Comparison of ENCODE assay signal across 12 mouse cellular contexts in the genomic region with DNA sequence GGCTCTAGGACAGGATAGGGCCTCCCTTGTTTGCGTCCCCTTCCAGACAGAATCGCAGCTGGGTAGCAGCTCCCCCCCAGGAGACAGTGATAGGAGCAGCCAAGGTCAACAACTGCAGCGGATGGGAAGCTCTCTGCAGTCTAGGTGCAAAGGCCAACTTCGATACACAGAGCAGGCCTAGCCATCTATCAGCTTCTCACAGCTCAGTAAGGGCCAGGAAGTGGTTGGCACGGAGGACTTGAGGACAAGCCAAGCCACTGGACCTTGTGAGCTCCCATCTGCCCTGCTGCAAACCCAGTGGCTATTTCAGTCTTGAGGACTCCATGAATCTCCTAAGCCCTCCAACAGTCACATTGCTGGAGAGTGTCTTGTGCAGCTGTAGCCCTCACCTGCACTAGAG. TPM values are rescaled to one million over a fixed set of nuclear protein-coding genes. Genes with fewer than 3 reads are reported as not detected.
DNase-seq lines count a peak whose midpoint lies in the region; ATAC-seq and TF ChIP-seq lines count a peak whose summit lies in the region.
"Had no signal": no experiment of that assay in that cellular context is flagged by ENCODE, and none has a peak within 500 bp of the region (broad histone marks: within the 10 kb centered on the region; RNA-seq: fewer than 3 reads in every experiment).

No protein-coding gene starts in this region.

- peaks cover 74% of the 10 kb centered on the region for H3K36me3 ChIP-seq in forebrain, embryonic 13.5 days (ENCODE audit: poor library complexity, severe bottlenecking)
- peaks cover 84% of the 10 kb centered on the region for H3K36me3 ChIP-seq in forebrain, embryonic 12.5 days (replicated peaks)
- H3K36me3 ChIP-seq in testis, adult 2 months (ENCODE audit: control insufficient read depth, insufficient read depth, low read length): no peaks in the 10 kb centered on the region; the same call in none of the 2 replicates

- no peak overlapping the region for H3K9ac ChIP-seq in forebrain, embryonic 13.5 days
- H3K9ac ChIP-seq in forebrain, embryonic 12.5 days: no peak overlapping the region

- no peaks in the 10 kb centered on the region for H3K27me3 ChIP-seq in forebrain, embryonic 13.5 days
- no peaks in the 10 kb centered on the region for H3K27me3 ChIP-seq in forebrain, embryonic 12.5 days
- no peaks in the 10 kb centered on the region for H3K27me3 ChIP-seq in testis, adult 2 months (ENCODE audit: control insufficient read depth, insufficient read depth, low read length)

- DNase-seq in testis, postnatal 10 days (ENCODE audit: low spot score): no peak
- peak; percentile 27 for DNase-seq in heart, postnatal 4 days
- no peak for DNase-seq in B cell, adult 2 months
- no peak for DNase-seq in layer of hippocampus, postnatal 14 days (ENCODE audit: low spot score in 2 of 2)
- DNase-seq: lung, postnatal 4 days; thymus, adult 18-20 months had no signal

- 0 out of 2 replicates have a peak, but pooled peaks have one; percentile 10 for ATAC-seq in forebrain, embryonic 13.5 days
- no peak for ATAC-seq in forebrain, embryonic 12.5 days (ENCODE audit: low FRiP score)
- no peak for ATAC-seq in cerebellum, adult (ENCODE audit: insufficient number of reproducible peaks, low FRiP score, low TSS enrichment)
- ATAC-seq: inflammation-experienced regulatory T-cells, adult 6 months; midbrain, embryonic 16.5 days had no signal

- no peak overlapping the region for H3K4me3 ChIP-seq in forebrain, embryonic 13.5 days
- H3K4me3 ChIP-seq in forebrain, embryonic 12.5 days (replicated peaks): no peak overlapping the region
- H3K4me3 ChIP-seq in testis, adult 2 months (ENCODE audit: control insufficient read depth, low read depth, low read length): no peak overlapping the region

- TF ChIP-seq POLR2A in testis, adult 2 months (IDR thresholded peaks at IDR 0.05; ENCODE audit: control insufficient read depth, low read depth, low read length): peak; percentile 17; the same call in 1 of the 2 replicates

- H3K27ac ChIP-seq in forebrain, embryonic 13.5 days: no peak overlapping the region
- H3K27ac ChIP-seq in forebrain, embryonic 12.5 days: no peak overlapping the region
- no peak overlapping the region for H3K27ac ChIP-seq in testis, adult 2 months (ENCODE audit: control insufficient read depth, insufficient read depth, low read depth, low read length)

- no peak overlapping the region for H3K4me2 ChIP-seq in forebrain, embryonic 13.5 days
- H3K4me2 ChIP-seq in forebrain, embryonic 12.5 days: no peak overlapping the region

- no peaks in the 10 kb centered on the region for H3K9me3 ChIP-seq in forebrain, embryonic 13.5 days (replicated peaks)
- H3K9me3 ChIP-seq in forebrain, embryonic 12.5 days: no peaks in the 10 kb centered on the region

- 84% methylated on average over 5 of the region's 5 CpGs for WGBS in forebrain, embryonic 13.5 days
- WGBS in forebrain, embryonic 12.5 days: 94% methylated on average over 5 of the region's 5 CpGs

- TF ChIP-seq CTCF in testis, adult 2 months (IDR thresholded peaks at IDR 0.05; ENCODE audit: control insufficient read depth, insufficient read depth, insufficient replicate concordance, low read depth, low read length): no peak

- no peaks in the 10 kb centered on the region for H3K4me1 ChIP-seq in forebrain, embryonic 13.5 days
- H3K4me1 ChIP-seq in forebrain, embryonic 12.5 days: no peaks in the 10 kb centered on the region; the same call in 1 of the 2 replicates
- H3K4me1 ChIP-seq in testis, adult 2 months (ENCODE audit: control insufficient read depth, insufficient read depth, low read length): no peaks in the 10 kb centered on the region; the same call in 1 of the 2 replicates

RNA-seq across cellular contexts. Expression of a gene that starts 9.4 kb away (rescaled TPM):
- 18.9 and 19.8 TPM in 2 replicates for polyA plus RNA-seq in forebrain, embryonic 13.5 days (2015; fragmentation: Nextera tagmentation; extraction: Ambion mirVana)
- 29.2 and 30.6 TPM in 2 replicates for polyA plus RNA-seq in forebrain, embryonic 12.5 days (2016; fragmentation: Nextera tagmentation; extraction: Ambion mirVana)
- 67.3 and 71.0 TPM in 2 replicates for polyA plus RNA-seq in testis, adult 2 months (2012; rRNA removed)
- total RNA-seq in heart, postnatal 4 days (2021): 10 to 100 TPM; 13.4 to 14.3 TPM
- 10 to 100 TPM; 22.0 to 22.6 TPM for total RNA-seq in layer of hippocampus, postnatal 14 days (2021)

RNA-seq across cellular contexts. Expression of a gene that starts 10.5 kb away (rescaled TPM):
- 103 and 111 TPM in 2 replicates for polyA plus RNA-seq in forebrain, embryonic 13.5 days (2015; fragmentation: Nextera tagmentation; extraction: Ambion mirVana)
- polyA plus RNA-seq in forebrain, embryonic 12.5 days (2016; fragmentation: Nextera tagmentation; extraction: Ambion mirVana): 120 and 123 TPM in 2 replicates
- 65.5 and 74.1 TPM in 2 replicates for polyA plus RNA-seq in testis, adult 2 months (2012; rRNA removed)
- 100 to 1,000 TPM; 107 to 113 TPM for total RNA-seq in heart, postnatal 4 days (2021)
- total RNA-seq in layer of hippocampus, postnatal 14 days (2021): 100 to 1,000 TPM; 108 to 113 TPM

RNA-seq across cellular contexts. Expression of a gene that starts 10.5 kb away (rescaled TPM):
- 156 and 164 TPM in 2 replicates for polyA plus RNA-seq in forebrain, embryonic 13.5 days (2015; fragmentation: Nextera tagmentation; extraction: Ambion mirVana)
- 167 and 173 TPM in 2 replicates for polyA plus RNA-seq in forebrain, embryonic 12.5 days (2016; fragmentation: Nextera tagmentation; extraction: Ambion mirVana)
- polyA plus RNA-seq in testis, adult 2 months (2012; rRNA removed): 388 and 401 TPM in 2 replicates
- total RNA-seq in heart, postnatal 4 days (2021): 10 to 100 TPM; 55.5 to 62.3 TPM
- 100 to 1,000 TPM; 154 to 168 TPM for total RNA-seq in layer of hippocampus, postnatal 14 days (2021)

RNA-seq across cellular contexts. Expression of a gene that starts 19.2 kb away (rescaled TPM):
- 25.1 and 30.9 TPM in 2 replicates for polyA plus RNA-seq in forebrain, embryonic 13.5 days (2015; fragmentation: Nextera tagmentation; extraction: Ambion mirVana)
- polyA plus RNA-seq in forebrain, embryonic 12.5 days (2016; fragmentation: Nextera tagmentation; extraction: Ambion mirVana): 34.3 and 38.9 TPM in 2 replicates
- 20.2 and 22.5 TPM in 2 replicates for polyA plus RNA-seq in testis, adult 2 months (2012; rRNA removed)
- 10 to 100 TPM; 20.8 to 21.0 TPM for total RNA-seq in heart, postnatal 4 days (2021)
- total RNA-seq in layer of hippocampus, postnatal 14 days (2021): 10 to 100 TPM; 58.4 to 84.5 TPM

RNA-seq across cellular contexts. Expression of a gene that starts 38.9 kb away (rescaled TPM):
- polyA plus RNA-seq in forebrain, embryonic 13.5 days (2015; fragmentation: Nextera tagmentation; extraction: Ambion mirVana): 0.72 and 2.0 TPM in 2 replicates
- 1.3 TPM in 2 replicates for polyA plus RNA-seq in forebrain, embryonic 12.5 days (2016; fragmentation: Nextera tagmentation; extraction: Ambion mirVana)
- 0.75 and 1.9 TPM in 2 replicates for polyA plus RNA-seq in testis, adult 2 months (2012; rRNA removed)
- under 1 TPM; 0.60 to 0.95 TPM for total RNA-seq in heart, postnatal 4 days (2021)
- total RNA-seq in layer of hippocampus, postnatal 14 days (2021): 1 to 10 TPM; 2.5 to 2.6 TPM
